ENCODE assay signal across 31 mouse cellular contexts in the genomic region with DNA sequence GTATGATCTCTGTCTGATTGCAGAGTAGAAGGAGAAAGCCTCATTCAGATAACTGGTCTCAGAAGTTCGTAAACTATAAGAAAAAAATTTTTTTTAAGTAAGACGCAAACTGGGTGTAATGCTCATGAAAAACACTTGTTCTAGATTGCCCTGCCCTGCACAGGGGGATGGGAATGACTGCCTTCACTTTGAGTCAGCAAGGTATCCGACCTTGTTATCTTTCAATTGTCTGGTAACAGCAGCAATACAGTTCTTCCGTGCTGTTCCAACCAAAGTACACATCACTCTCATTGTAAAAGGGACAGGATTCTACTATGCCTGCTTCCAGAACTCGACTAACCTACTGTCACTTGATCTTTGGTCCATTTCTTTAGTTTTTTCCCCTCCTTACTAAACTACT.
"Had no signal": no experiment of that assay in that cellular context is flagged by ENCODE, and none has a peak within 500 bp of the region (broad histone marks: within the 10 kb centered on the region; RNA-seq: fewer than 3 reads in every experiment).

No protein-coding gene starts in this region.

- DNase-seq: left cerebral cortex, postnatal 4 days; liver; liver, embryonic 13.5 days; liver, postnatal 0 days; lung, adult 18-20 months; lung, adult 2 months; lung, embryonic 14.5 days; lung, postnatal 10 days; lung, postnatal 14 days; lung, postnatal 36 days; lung, postnatal 4 days; midbrain, embryonic 14.5 days had no signal

- ATAC-seq: liver, embryonic 12.5 days; liver, postnatal 0 days; lung, postnatal 0 days; midbrain, embryonic 13.5 days; midbrain, embryonic 15.5 days; midbrain, embryonic 16.5 days had no signal

- H3K36me3 ChIP-seq: liver, embryonic 15.5 days had no signal

- H3K4me1 ChIP-seq: limb, embryonic 10.5 days; limb, embryonic 12.5 days; limb, embryonic 13.5 days; limb, embryonic 15.5 days; lung, embryonic 15.5 days; midbrain, embryonic 10.5 days; midbrain, embryonic 12.5 days; midbrain, embryonic 13.5 days; midbrain, embryonic 15.5 days had no signal

- H3K9ac ChIP-seq: limb, embryonic 12.5 days; limb, embryonic 13.5 days; limb, embryonic 15.5 days; liver, embryonic 12.5 days; liver, embryonic 13.5 days; liver, embryonic 14.5 days; liver, embryonic 15.5 days; liver, postnatal 0 days; lung, embryonic 14.5 days; lung, embryonic 15.5 days; midbrain, embryonic 12.5 days; midbrain, embryonic 13.5 days; midbrain, embryonic 15.5 days had no signal

- H3K27me3 ChIP-seq: limb, embryonic 12.5 days; limb, embryonic 13.5 days; limb, embryonic 15.5 days; liver, embryonic 12.5 days; liver, embryonic 13.5 days; liver, embryonic 15.5 days; lung, embryonic 15.5 days; megakaryocyte, embryonic 14.5 days; midbrain, embryonic 12.5 days; midbrain, embryonic 13.5 days; midbrain, embryonic 15.5 days had no signal

- H3K4me3 ChIP-seq: limb, embryonic 10.5 days; limb, embryonic 12.5 days; limb, embryonic 13.5 days; limb, embryonic 15.5 days; liver, embryonic 12.5 days; liver, embryonic 13.5 days; liver, embryonic 15.5 days; lung, embryonic 15.5 days; megakaryocyte, embryonic 14.5 days; midbrain, embryonic 10.5 days; midbrain, embryonic 12.5 days; midbrain, embryonic 13.5 days; midbrain, embryonic 15.5 days; myocyte had no signal

- H3K9me3 ChIP-seq: limb, embryonic 10.5 days; limb, embryonic 12.5 days; limb, embryonic 13.5 days; limb, embryonic 15.5 days; liver, embryonic 12.5 days; liver, embryonic 13.5 days; liver, embryonic 15.5 days; lung, embryonic 15.5 days; megakaryocyte, embryonic 14.5 days; midbrain, embryonic 10.5 days; midbrain, embryonic 12.5 days; midbrain, embryonic 13.5 days; midbrain, embryonic 15.5 days had no signal

- H3K4me2 ChIP-seq: limb, embryonic 12.5 days; limb, embryonic 13.5 days; limb, embryonic 15.5 days; liver, embryonic 11.5 days; liver, embryonic 12.5 days; liver, embryonic 13.5 days; liver, embryonic 15.5 days; lung, embryonic 14.5 days; lung, embryonic 15.5 days; midbrain, embryonic 11.5 days; midbrain, embryonic 12.5 days; midbrain, embryonic 13.5 days; midbrain, embryonic 15.5 days had no signal

- H3K27ac ChIP-seq: limb, embryonic 10.5 days; limb, embryonic 12.5 days; limb, embryonic 13.5 days; limb, embryonic 15.5 days; liver, embryonic 12.5 days; liver, embryonic 13.5 days; liver, embryonic 14.5 days; liver, embryonic 15.5 days; lung, embryonic 15.5 days; macrophage; midbrain, embryonic 10.5 days; midbrain, embryonic 12.5 days; midbrain, embryonic 13.5 days; midbrain, embryonic 15.5 days had no signal
